Mouse (Mus musculus) G1E (cell line): Measurements from ENCODE around the gene Grn.

Experiments
- CTCF ChIP-seq: IDR thresholded peaks from 2 replicates; pipeline ENCODE4 v1.5.1; 2012; ENCODE audit warnings: low read depth, low read length, inconsistent platforms, mixed read lengths
- GATA1 ChIP-seq: IDR thresholded peaks from 2 replicates; pipeline ENCODE4 v1.6.1; 2012; ENCODE audit warnings: borderline replicate concordance, low read length, inconsistent platforms, mixed read lengths
- TAL1 ChIP-seq: conservative IDR thresholded peaks from 2 replicates; pipeline ENCODE4 v1.6.1; 2012; ENCODE audit warnings: low read depth, low read length, inconsistent platforms, mixed read lengths

DNA sequence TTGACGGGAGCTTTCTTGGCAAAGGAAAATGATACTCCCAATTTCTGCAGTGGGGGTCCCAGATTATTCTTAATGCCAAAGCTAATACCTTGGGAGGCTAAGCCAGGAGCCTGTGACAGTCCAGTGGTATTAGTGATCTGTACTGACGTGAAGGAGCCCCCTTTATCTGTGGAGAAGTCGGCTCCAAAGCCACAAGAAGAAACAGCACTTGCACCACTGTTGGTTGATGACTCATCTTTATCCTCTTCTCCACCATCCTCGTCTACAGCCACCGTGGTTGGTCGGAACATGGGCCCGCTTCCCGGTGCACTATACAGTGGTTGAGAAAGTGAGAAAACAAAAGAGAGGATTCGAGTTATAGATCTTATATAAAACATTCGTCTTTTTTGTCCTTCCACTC, 51.7 kb downstream of the Grn start:
- no peak for TF ChIP-seq CTCF
- no peak for TF ChIP-seq GATA1
- no peak for TF ChIP-seq TAL1
